Mouse (Mus musculus) megakaryocyte, embryonic 14.5 days (primary cell): ENCODE results near the gene Lrrc8a.

Experiments
- FLI1 ChIP-seq: IDR thresholded peaks from 2 replicates; pipeline ENCODE4 v1.6.1; 2012; ENCODE audit warnings: low read length, inconsistent platforms, mixed read lengths
- GATA1 ChIP-seq: IDR thresholded peaks from 3 replicates; pipeline ENCODE4 v1.6.1; 2012; ENCODE audit warnings: mixed read lengths, low read length, inconsistent platforms, borderline replicate concordance

DNA sequence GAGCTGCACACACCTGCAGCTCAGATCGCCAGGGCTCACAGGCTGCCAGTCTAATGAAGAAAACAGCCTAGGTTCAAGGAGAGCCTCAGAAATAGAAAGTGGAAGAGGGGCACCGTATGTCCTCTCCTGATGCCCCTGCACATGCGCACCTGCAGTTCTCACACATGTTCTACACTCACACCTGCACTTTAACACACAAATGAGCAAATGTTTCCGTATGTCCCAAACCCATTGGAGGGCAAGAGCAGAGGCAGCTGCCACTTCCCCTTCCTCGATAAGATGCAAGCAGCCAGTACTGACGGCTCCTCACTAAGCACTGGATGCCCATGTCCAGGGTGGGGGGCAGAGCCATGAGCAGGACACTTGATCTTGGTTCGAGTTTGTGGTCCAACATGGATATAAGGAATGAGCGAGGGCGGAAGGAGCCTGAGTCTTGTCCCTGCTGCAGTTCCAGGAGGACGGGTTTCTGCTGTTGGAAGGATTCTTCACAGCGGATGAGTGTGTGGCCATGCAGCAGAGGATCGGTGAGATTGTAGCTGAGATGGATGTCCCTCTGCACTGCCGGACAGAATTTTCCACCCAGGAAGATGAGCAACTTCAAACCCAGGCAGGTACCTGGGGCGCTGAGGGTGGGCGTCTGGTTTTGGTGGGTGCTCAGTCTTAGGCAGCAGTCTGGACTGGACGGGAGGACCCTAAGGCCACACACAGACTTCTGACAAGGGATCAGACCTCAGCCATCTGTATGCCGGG lies 31.9 kb downstream of the Lrrc8a start:
- TF ChIP-seq GATA1 = no peak
- TF ChIP-seq FLI1 = no peak
